Mouse (Mus musculus) MEL (cell line): ENCODE measurements at regions not wholly inside any gene's neighbourhood (a gene's known extent, or its start where the extent isn't known, plus 50 kb on each side); places are given as distances from the start of the nearest gene placed in this dataset.

ENCODE experiments used
- DNase-seq: peaks from one replicate; pipeline ENCODE4 v3.0.0; 2011; ENCODE audit warnings: low read depth, low spot score
- H3K27ac ChIP-seq: 2 replicates; pipeline ENCODE4 v1.5.1; 2012; ENCODE audit warnings: low read depth, mild to moderate bottlenecking, control low read depth, low read length, moderate library complexity; ENCODE audit not compliant: control insufficient read depth
- H3K27me3 ChIP-seq, 2 experiments: fragments of 150-350 bp in 1 of 2; sonication (generic) in 1 of 2; 2 replicates each; pipeline ENCODE4 v1.6.1; 2012; ENCODE audit warnings: low read length in 2 of 2, mild to moderate bottlenecking in 2 of 2, improper control_type of control experiment in 1 of 2, moderate library complexity in 1 of 2; ENCODE audit not compliant: insufficient read depth in 2 of 2, control insufficient read depth in 1 of 2
- H3K36me3 ChIP-seq, 2 experiments: 2 replicates each; pipeline ENCODE4 v1.6.1; 2012 to 2014; ENCODE audit warnings: low read length in 2 of 2, improper control_type of control experiment in 1 of 2, inconsistent platforms in 1 of 2, mild to moderate bottlenecking in 1 of 2; ENCODE audit not compliant: insufficient read depth in 2 of 2, control insufficient read depth in 1 of 2
- H3K4me1 ChIP-seq, 2 experiments: fragments of 150-350 bp in 1 of 2; sonication (generic) in 1 of 2; 2 replicates each; pipeline ENCODE4 v1.6.1; 2012; ENCODE audit warnings: low read length in 2 of 2, improper control_type of control experiment in 1 of 2, mild to moderate bottlenecking in 1 of 2; ENCODE audit not compliant: insufficient read depth in 2 of 2, control insufficient read depth in 1 of 2
- H3K4me3 ChIP-seq, 2 experiments: fragments of 150-350 bp in 1 of 2; sonication (generic) in 1 of 2; 2 replicates each; pipeline ENCODE4 v1.5.1; 2012; ENCODE audit warnings: low read depth in 2 of 2, low read length in 2 of 2, mild to moderate bottlenecking in 2 of 2, moderate library complexity in 2 of 2, control low read depth in 1 of 2, improper control_type of control experiment in 1 of 2; ENCODE audit not compliant: control insufficient read depth in 1 of 2, insufficient read depth in 1 of 2
- H3K79me2 ChIP-seq: 2 replicates; pipeline ENCODE4 v1.6.1; 2012; ENCODE audit warnings: mild to moderate bottlenecking, low read length, moderate library complexity; ENCODE audit not compliant: control insufficient read depth, poor library complexity, insufficient read depth
- H3K9ac ChIP-seq: 2 replicates; pipeline ENCODE4 v1.6.1; 2012; ENCODE audit warnings: low read depth, mild to moderate bottlenecking, control low read depth, low read length, moderate library complexity; ENCODE audit not compliant: control insufficient read depth, poor library complexity, severe bottlenecking
- H3K9me3 ChIP-seq: fragments of 150-350 bp; sonication (generic); replicated peaks from 2 replicates; pipeline ENCODE4 v1.6.1; 2012; ENCODE audit warnings: mild to moderate bottlenecking, low read length, improper control_type of control experiment, moderate library complexity; ENCODE audit not compliant: insufficient read depth
- BHLHE40 ChIP-seq: IDR thresholded peaks from 2 replicates; pipeline ENCODE4 v1.6.1; 2012; ENCODE audit warnings: low read depth, mild to moderate bottlenecking, inconsistent platforms, low read length, improper control_type of control experiment, borderline replicate concordance
- CHD1 ChIP-seq: IDR thresholded peaks from 2 replicates; pipeline ENCODE4 v1.6.1; 2012; ENCODE audit warnings: low read depth, mild to moderate bottlenecking, inconsistent platforms, low read length, improper control_type of control experiment
- CHD2 ChIP-seq: IDR thresholded peaks from 2 replicates; pipeline ENCODE4 v1.6.1; 2011; ENCODE audit warnings: low read length, improper control_type of control experiment
- ELF1 ChIP-seq: IDR thresholded peaks from 2 replicates; pipeline ENCODE4 v1.6.1; 2014; ENCODE audit warnings: low read depth, mild to moderate bottlenecking, inconsistent platforms, low read length, improper control_type of control experiment, moderate library complexity
- EP300 ChIP-seq, 2 experiments: IDR thresholded peaks; 2 replicates each; pipeline ENCODE4 v1.6.1; 2011; ENCODE audit warnings: improper control_type of control experiment in 2 of 2, low read length in 2 of 2, low read depth in 1 of 2, mild to moderate bottlenecking in 1 of 2
- ETS1 ChIP-seq: IDR thresholded peaks from 2 replicates; pipeline ENCODE4 v1.6.1; 2012; ENCODE audit warnings: low read depth, mild to moderate bottlenecking, inconsistent platforms, low read length, improper control_type of control experiment, moderate library complexity
- GABPA ChIP-seq: IDR thresholded peaks from 2 replicates; pipeline ENCODE4 v1.6.1; 2012; ENCODE audit warnings: low read depth, mild to moderate bottlenecking, inconsistent platforms, low read length, improper control_type of control experiment, moderate library complexity
- GATA1 ChIP-seq: IDR thresholded peaks from 2 replicates; pipeline ENCODE4 v1.6.1; 2011; ENCODE audit warnings: low read depth, low read length, improper control_type of control experiment
- HCFC1 ChIP-seq: IDR thresholded peaks from 2 replicates; pipeline ENCODE4 v1.6.1; 2012; ENCODE audit warnings: low read depth, mild to moderate bottlenecking, inconsistent platforms, low read length, improper control_type of control experiment, moderate library complexity
- JUND ChIP-seq: IDR thresholded peaks from 2 replicates; pipeline ENCODE4 v1.6.1; 2011; ENCODE audit warnings: low read depth, mild to moderate bottlenecking, improper control_type of control experiment, low read length
- KAT2A ChIP-seq: conservative IDR thresholded peaks from 2 replicates; pipeline ENCODE4 v1.6.1; 2012; ENCODE audit warnings: low read depth, low read length, improper control_type of control experiment, inconsistent platforms
- MAFK ChIP-seq: IDR thresholded peaks from 2 replicates; pipeline ENCODE4 v1.6.1; 2011; ENCODE audit warnings: low read depth, mild to moderate bottlenecking, low read length, improper control_type of control experiment, borderline replicate concordance
- MAX ChIP-seq: IDR thresholded peaks from 2 replicates; pipeline ENCODE4 v1.6.1; 2011; ENCODE audit warnings: low read length, improper control_type of control experiment
- MEF2A ChIP-seq: IDR thresholded peaks from 2 replicates; pipeline ENCODE4 v1.6.1; 2014; ENCODE audit warnings: low read depth, mild to moderate bottlenecking, inconsistent platforms, low read length, improper control_type of control experiment; ENCODE audit not compliant: poor library complexity, insufficient replicate concordance, severe bottlenecking; ENCODE audit errors: extremely low read depth
- MYB ChIP-seq: IDR thresholded peaks from 2 replicates; pipeline ENCODE4 v1.6.1; 2011; ENCODE audit warnings: mild to moderate bottlenecking, low read depth, low read length, improper control_type of control experiment
- MYC ChIP-seq: IDR thresholded peaks from 2 replicates; pipeline ENCODE4 v1.6.1; 2011; ENCODE audit warnings: low read depth, mild to moderate bottlenecking, low read length, improper control_type of control experiment, moderate library complexity
- NELFE ChIP-seq: IDR thresholded peaks from 2 replicates; pipeline ENCODE4 v1.6.1; 2011; ENCODE audit warnings: low read depth, low read length, improper control_type of control experiment
- NRF1 ChIP-seq: IDR thresholded peaks from 2 replicates; pipeline ENCODE4 v1.6.1; 2014; ENCODE audit warnings: low read depth, mild to moderate bottlenecking, inconsistent platforms, low read length, improper control_type of control experiment, moderate library complexity; ENCODE audit not compliant: poor library complexity, insufficient read depth, severe bottlenecking
- POLR2A ChIP-seq, 2 experiments: IDR thresholded peaks; 2 replicates each; pipeline ENCODE4 v1.6.1; 2011 to 2012; ENCODE audit warnings: low read length in 2 of 2, mild to moderate bottlenecking in 2 of 2, control low read depth in 1 of 2, improper control_type of control experiment in 1 of 2, low read depth in 1 of 2, moderate library complexity in 1 of 2; ENCODE audit not compliant: control insufficient read depth in 1 of 2, insufficient read depth in 1 of 2, poor library complexity in 1 of 2
- POLR2AphosphoS2 ChIP-seq: IDR thresholded peaks from 2 replicates; pipeline ENCODE4 v1.6.1; 2011; ENCODE audit warnings: low read length, improper control_type of control experiment
- RAD21 ChIP-seq: IDR thresholded peaks from 2 replicates; pipeline ENCODE4 v1.6.1; 2011; ENCODE audit warnings: mild to moderate bottlenecking, low read depth, low read length, improper control_type of control experiment
- RCOR1 ChIP-seq: IDR thresholded peaks from 2 replicates; pipeline ENCODE4 v1.6.1; 2012; ENCODE audit warnings: low read depth, mild to moderate bottlenecking, inconsistent platforms, low read length, improper control_type of control experiment
- SIN3A ChIP-seq: IDR thresholded peaks from 2 replicates; pipeline ENCODE4 v1.6.1; 2012; ENCODE audit warnings: low read length, improper control_type of control experiment, inconsistent platforms
- SMC3 ChIP-seq: IDR thresholded peaks from 2 replicates; pipeline ENCODE4 v1.6.1; 2011; ENCODE audit warnings: low read depth, low read length, improper control_type of control experiment
- TAL1 ChIP-seq: IDR thresholded peaks from 2 replicates; pipeline ENCODE4 v1.6.1; 2012; ENCODE audit warnings: mild to moderate bottlenecking, inconsistent platforms, low read length, moderate library complexity, mixed read lengths
- TCF12 ChIP-seq: IDR thresholded peaks from 2 replicates; pipeline ENCODE4 v1.6.1; 2014; ENCODE audit warnings: low read depth, mild to moderate bottlenecking, inconsistent platforms, low read length, improper control_type of control experiment, moderate library complexity
- UBTF ChIP-seq: IDR thresholded peaks from 2 replicates; pipeline ENCODE4 v1.6.1; 2012; ENCODE audit warnings: low read depth, mild to moderate bottlenecking, inconsistent platforms, low read length, improper control_type of control experiment, moderate library complexity, borderline replicate concordance; ENCODE audit not compliant: insufficient read depth
- ZMIZ1 ChIP-seq: IDR thresholded peaks from 2 replicates; pipeline ENCODE4 v1.6.1; 2012; ENCODE audit warnings: low read depth, mild to moderate bottlenecking, inconsistent platforms, low read length, improper control_type of control experiment, moderate library complexity
- ZNF384 ChIP-seq: IDR thresholded peaks from 2 replicates; pipeline ENCODE4 v1.6.1; 2012; ENCODE audit warnings: low read depth, mild to moderate bottlenecking, inconsistent platforms, low read length, improper control_type of control experiment

GRCm38 (mm10) chr10:17562410-17563350, 160.3 kb upstream of the Cited2 start:
- DNase-seq: peak; percentile 90
- no peak overlapping the region for H3K9ac ChIP-seq
- no peak for TF ChIP-seq KAT2A
- TF ChIP-seq GATA1: peak; percentile 95
- no peak for TF ChIP-seq POLR2A (IDR thresholded peaks at IDR 0.05; ENCODE audit: control insufficient read depth in 1 of 2, insufficient read depth in 1 of 2, low read depth in 1 of 2, low read length in 2 of 2, poor library complexity in 1 of 2)
- TF ChIP-seq CHD1: no peak
- peak; percentile 70; the same call in 1 of the 2 replicates for TF ChIP-seq MAFK
- peak; percentile 92 for TF ChIP-seq ETS1
- no peak for TF ChIP-seq HCFC1
- no peak for TF ChIP-seq MYC
- TF ChIP-seq TAL1: peak; percentile 29; the same call in 1 of the 2 replicates
- peak; percentile 83; the same call in 1 of the 2 replicates for TF ChIP-seq BHLHE40
- no peak for TF ChIP-seq UBTF
- TF ChIP-seq NRF1: no peak
- TF ChIP-seq MEF2A: peak; percentile 87; the same call in 1 of the 2 replicates
- TF ChIP-seq POLR2AphosphoS2: no peak
- no peak for TF ChIP-seq ELF1
- no peak for TF ChIP-seq JUND
- no peak for TF ChIP-seq SMC3
- TF ChIP-seq GABPA: no peak
- TF ChIP-seq NELFE: no peak
- TF ChIP-seq CHD2: no peak
- no peak for TF ChIP-seq MYB
- TF ChIP-seq ZMIZ1: no peak
- TF ChIP-seq EP300 (IDR thresholded peaks at IDR 0.05; ENCODE audit: low read depth in 1 of 2, low read length in 2 of 2): peak; percentile 87
- TF ChIP-seq ZNF384: no peak
- no peak for TF ChIP-seq MAX
- peak; percentile 88 for TF ChIP-seq SIN3A
- no peak for TF ChIP-seq RAD21
- TF ChIP-seq TCF12: peak; percentile 73
- TF ChIP-seq RCOR1: peak; percentile 91
- H3K36me3 ChIP-seq: peaks cover 0 to 27% of the 10 kb centered on the region in 2 experiments; a peak in 2 of 4 replicates
- no peak overlapping the region for H3K4me3 ChIP-seq
- H3K4me1 ChIP-seq: peaks cover 2 to 29% of the 10 kb centered on the region in 2 experiments; a peak in 3 of 4 replicates
- no peaks in the 10 kb centered on the region for H3K27me3 ChIP-seq
- H3K9me3 ChIP-seq: no peaks in the 10 kb centered on the region
- H3K27ac ChIP-seq: peak overlapping the region; percentile 55
- H3K79me2 ChIP-seq: no peaks in the 10 kb centered on the region
